In genomic region chr2:49755054-49755453, GRCm38 (mm10) we compare ENCODE assay signal across 9 mouse cellular contexts. TPM values are rescaled to one million over a fixed set of nuclear protein-coding genes. Genes with fewer than 3 reads are reported as not detected.
DNase-seq lines count a peak whose midpoint lies in the region; ATAC-seq and TF ChIP-seq lines count a peak whose summit lies in the region.
"Had no signal": no experiment of that assay in that cellular context is flagged by ENCODE, and none has a peak within 500 bp of the region (broad histone marks: within the 10 kb centered on the region; RNA-seq: fewer than 3 reads in every experiment).

No protein-coding gene starts in this region.

- ATAC-seq in kidney, postnatal 0 days (replicated peaks; ENCODE audit: low FRiP score, low read depth): 0 out of 2 replicates have a peak, but pooled peaks have one; percentile 52
- peak; percentile 79 for ATAC-seq in forebrain, embryonic 12.5 days (ENCODE audit: low FRiP score)
- peak; percentile 71 for ATAC-seq in midbrain, embryonic 13.5 days

- no peaks in the 10 kb centered on the region for H3K4me1 ChIP-seq in kidney, postnatal 0 days (replicated peaks; ENCODE audit: insufficient read depth, low read length)
- peaks cover 4% of the 10 kb centered on the region; the same call in 1 of the 2 replicates for H3K4me1 ChIP-seq in forebrain, embryonic 12.5 days
- H3K4me1 ChIP-seq in midbrain, embryonic 13.5 days (replicated peaks): peaks cover 10% of the 10 kb centered on the region
- no peaks in the 10 kb centered on the region for H3K4me1 ChIP-seq in lung, adult 2 months (ENCODE audit: control insufficient read depth, insufficient read depth, low read length)

- no peak for DNase-seq in kidney, postnatal 0 days (ENCODE audit: low spot score)
- no peak for DNase-seq in kidney, adult 9 months
- peak; percentile 81 for DNase-seq in MN1 (ENCODE audit: low spot score)
- DNase-seq in layer of hippocampus, postnatal 36 days: no peak
- no peak for DNase-seq in lung, adult 2 months
- DNase-seq in spleen, postnatal 36 days (ENCODE audit: low spot score in 2 of 2): no peak
- DNase-seq: cerebellum, adult 9-11 months had no signal

- H3K9me3 ChIP-seq in kidney, postnatal 0 days (replicated peaks; ENCODE audit: low read length): no peaks in the 10 kb centered on the region
- no peaks in the 10 kb centered on the region for H3K9me3 ChIP-seq in forebrain, embryonic 12.5 days
- H3K9me3 ChIP-seq in midbrain, embryonic 13.5 days: no peaks in the 10 kb centered on the region

- H3K4me2 ChIP-seq in kidney, postnatal 0 days (ENCODE audit: low read length): no peak overlapping the region
- H3K4me2 ChIP-seq in forebrain, embryonic 12.5 days: no peak overlapping the region
- H3K4me2 ChIP-seq in midbrain, embryonic 13.5 days (replicated peaks): no peak overlapping the region

- no peak for TF ChIP-seq POLR2A in lung, adult 2 months (IDR thresholded peaks at IDR 0.05; ENCODE audit: borderline replicate concordance, extremely low read depth, low read depth, low read length)

- H3K27me3 ChIP-seq in kidney, postnatal 0 days (ENCODE audit: insufficient read depth, low read length): no peaks in the 10 kb centered on the region
- no peaks in the 10 kb centered on the region for H3K27me3 ChIP-seq in forebrain, embryonic 12.5 days
- H3K27me3 ChIP-seq in midbrain, embryonic 13.5 days: no peaks in the 10 kb centered on the region

- H3K4me3 ChIP-seq in kidney, postnatal 0 days (replicated peaks; ENCODE audit: low read depth, low read length): no peak overlapping the region
- no peak overlapping the region for H3K4me3 ChIP-seq in forebrain, embryonic 12.5 days (replicated peaks)
- H3K4me3 ChIP-seq in midbrain, embryonic 13.5 days (replicated peaks): no peak overlapping the region
- no peak overlapping the region for H3K4me3 ChIP-seq in lung, adult 2 months (replicated peaks; ENCODE audit: extremely low read depth, low read depth, low read length)

- H3K9ac ChIP-seq in kidney, postnatal 0 days (ENCODE audit: low read depth, low read length): no peak overlapping the region
- no peak overlapping the region for H3K9ac ChIP-seq in forebrain, embryonic 12.5 days
- no peak overlapping the region for H3K9ac ChIP-seq in midbrain, embryonic 13.5 days (replicated peaks)

- TF ChIP-seq CTCF in kidney, postnatal 0 days (IDR thresholded peaks at IDR 0.05; ENCODE audit: low read depth): no peak
- no peak for TF ChIP-seq CTCF in lung, adult 2 months (IDR thresholded peaks at IDR 0.05; ENCODE audit: insufficient read depth, low read length)

- no peaks in the 10 kb centered on the region for H3K36me3 ChIP-seq in kidney, postnatal 0 days (ENCODE audit: insufficient read depth, low read length)
- peaks cover 88% of the 10 kb centered on the region for H3K36me3 ChIP-seq in forebrain, embryonic 12.5 days (replicated peaks)
- H3K36me3 ChIP-seq in midbrain, embryonic 13.5 days: peaks cover 96% of the 10 kb centered on the region

- H3K27ac ChIP-seq in kidney, postnatal 0 days: no peak overlapping the region
- H3K27ac ChIP-seq in forebrain, embryonic 12.5 days: no peak overlapping the region
- H3K27ac ChIP-seq in midbrain, embryonic 13.5 days: no peak overlapping the region

- 60% methylated on average over 2 of the region's 2 CpGs for WGBS in kidney, postnatal 0 days
- 66% methylated on average over 2 of the region's 2 CpGs for WGBS in forebrain, embryonic 12.5 days
- WGBS in midbrain, embryonic 13.5 days: 58% methylated on average over 2 of the region's 2 CpGs
- 50% methylated on average over 2 of the region's 2 CpGs for WGBS in lung, adult 2 months

RNA-seq across cellular contexts. Expression of gene Lypd6b, which starts 32.4 kb away (rescaled TPM):
- 8.2 and 8.9 TPM in 2 replicates for polyA plus RNA-seq in kidney, postnatal 0 days (2015; fragmentation: Nextera tagmentation; extraction: Ambion mirVana)
- 1.6 and 2.3 TPM in 2 replicates for polyA plus RNA-seq in forebrain, embryonic 12.5 days (2016; fragmentation: Nextera tagmentation; extraction: Ambion mirVana)
- polyA plus RNA-seq in midbrain, embryonic 13.5 days (2015; fragmentation: Nextera tagmentation; extraction: Ambion mirVana): 2.6 and 3.3 TPM in 2 replicates
- total RNA-seq in layer of hippocampus, postnatal 36 days (2021): 1 to 10 TPM; 2.9 to 3.6 TPM
- 1.0 and 1.5 TPM in 2 replicates for polyA plus RNA-seq in lung, adult 2 months (2012; rRNA removed)
